Mouse (Mus musculus): Measurements from ENCODE around the gene Prss43. TPM values are rescaled to one million over a fixed set of nuclear protein-coding genes. Genes with fewer than 3 reads are reported as not detected.

Gene Prss43
- total and polyA plus RNA-seq, 3 experiments: not detected

GRCm38 (mm10) chr9:110844206-110844605, 17.7 kb downstream of the Prss43 start, which contains the start of gene Prss46:
Prss46 (plus strand) TSS chr9:110844506.
- Histone ChIP-seq H3K9me3 (replicated peaks; ENCODE audit: insufficient read depth, low read length) (no peaks in the 10 kb centered on the region), H3K27ac (ENCODE audit: control insufficient read depth, low read depth, low read length) (no peak within 1 kb of the TSS), H3K9ac (ENCODE audit: control insufficient read depth, low read depth, low read length, poor library complexity, severe bottlenecking) (no peak within 1 kb of the TSS), H3K36me3 (ENCODE audit: control insufficient read depth in 1 of 2, insufficient read depth in 2 of 2, low read length in 2 of 2) (no peaks in the 10 kb centered on the region), H3K79me2 (ENCODE audit: control insufficient read depth, insufficient read depth, low read length, poor library complexity) (no peaks in the 10 kb centered on the region), H3K27me3 (ENCODE audit: control insufficient read depth in 1 of 2, insufficient read depth in 2 of 2, low read length in 2 of 2) (no peaks in the 10 kb centered on the region), H3K4me1 (ENCODE audit: control insufficient read depth in 1 of 2, insufficient read depth in 2 of 2, low read length in 2 of 2) (no peaks in the 10 kb centered on the region), H3K4me3 (ENCODE audit: control insufficient read depth in 1 of 2, insufficient read depth in 1 of 2, low read depth in 2 of 2, low read length in 2 of 2) (no peak within 1 kb of the TSS)
- no peak for TF ChIP-seq SMC3 (IDR thresholded peaks at IDR 0.05; ENCODE audit: low read depth, low read length)
- TF ChIP-seq POLR2AphosphoS5 (IDR thresholded peaks at IDR 0.05; ENCODE audit: borderline replicate concordance, low read depth, low read length): no peak
- TF ChIP-seq UBTF (IDR thresholded peaks at IDR 0.05; ENCODE audit: borderline replicate concordance, insufficient read depth, low read depth, low read length): no peak
- no peak for TF ChIP-seq SIN3A (IDR thresholded peaks at IDR 0.05; ENCODE audit: low read length)
- no peak for TF ChIP-seq MYB (IDR thresholded peaks at IDR 0.05; ENCODE audit: low read depth, low read length)
- no peak for TF ChIP-seq MAFK (IDR thresholded peaks at IDR 0.05; ENCODE audit: borderline replicate concordance, low read depth, low read length)
- no peak for TF ChIP-seq USF1 (IDR thresholded peaks at IDR 0.05; ENCODE audit: low read depth, low read length)
- TF ChIP-seq ZKSCAN1 (IDR thresholded peaks at IDR 0.05; ENCODE audit: low read depth, low read length): no peak
- TF ChIP-seq RCOR1 (IDR thresholded peaks at IDR 0.05; ENCODE audit: low read depth, low read length): no peak
- TF ChIP-seq ELF1 (IDR thresholded peaks at IDR 0.05; ENCODE audit: low read depth, low read length): no peak
- no peak for TF ChIP-seq TBP (IDR thresholded peaks at IDR 0.05; ENCODE audit: low read depth, low read length)
- TF ChIP-seq GATA1 (IDR thresholded peaks at IDR 0.05; ENCODE audit: low read depth, low read length): no peak
- no peak for TF ChIP-seq CHD2 (IDR thresholded peaks at IDR 0.05; ENCODE audit: low read length)
- no peak for TF ChIP-seq HCFC1 (IDR thresholded peaks at IDR 0.05; ENCODE audit: low read depth, low read length)
- TF ChIP-seq RAD21 (IDR thresholded peaks at IDR 0.05; ENCODE audit: low read depth, low read length): no peak
- TF ChIP-seq E2F4 (IDR thresholded peaks at IDR 0.05; ENCODE audit: borderline replicate concordance, low read depth, low read length): no peak
- no peak for TF ChIP-seq POLR2A (IDR thresholded peaks at IDR 0.05; ENCODE audit: control insufficient read depth in 1 of 2, insufficient read depth in 1 of 2, low read depth in 1 of 2, low read length in 2 of 2, poor library complexity in 1 of 2)
- TF ChIP-seq ZMIZ1 (IDR thresholded peaks at IDR 0.05; ENCODE audit: low read depth, low read length): no peak
- no peak for TF ChIP-seq ZNF384 (IDR thresholded peaks at IDR 0.05; ENCODE audit: low read depth, low read length)
- DNase-seq (ENCODE audit: low read depth, low spot score): no peak

- H3K9me3 ChIP-seq (replicated peaks; ENCODE audit: insufficient read depth, low read length): no peaks in the 10 kb centered on the region
- no peak overlapping the region for H3K9ac ChIP-seq (ENCODE audit: control insufficient read depth, low read depth, low read length, poor library complexity, severe bottlenecking)
- H3K4me3 ChIP-seq (ENCODE audit: control insufficient read depth in 1 of 2, insufficient read depth in 1 of 2, low read depth in 2 of 2, low read length in 2 of 2): no peak overlapping the region
- no peak for TF ChIP-seq NELFE (IDR thresholded peaks at IDR 0.05; ENCODE audit: low read depth, low read length)
- TF ChIP-seq MYB (IDR thresholded peaks at IDR 0.05; ENCODE audit: low read depth, low read length): no peak
- TF ChIP-seq ZMIZ1 (IDR thresholded peaks at IDR 0.05; ENCODE audit: low read depth, low read length): no peak
- TF ChIP-seq GATA1 (IDR thresholded peaks at IDR 0.05; ENCODE audit: low read depth, low read length): no peak
- TF ChIP-seq HCFC1 (IDR thresholded peaks at IDR 0.05; ENCODE audit: low read depth, low read length): no peak
- TF ChIP-seq POLR2AphosphoS2 (IDR thresholded peaks at IDR 0.05; ENCODE audit: low read length): no peak
- no peak for TF ChIP-seq MAZ (IDR thresholded peaks at IDR 0.05; ENCODE audit: low read depth, low read length)
- no peak for TF ChIP-seq POLR2A (IDR thresholded peaks at IDR 0.05; ENCODE audit: control insufficient read depth in 1 of 2, insufficient read depth in 1 of 2, low read depth in 1 of 2, low read length in 2 of 2, poor library complexity in 1 of 2)
- no peak for TF ChIP-seq MXI1 (IDR thresholded peaks at IDR 0.05; ENCODE audit: low read depth, low read length)
- no peak for TF ChIP-seq USF1 (IDR thresholded peaks at IDR 0.05; ENCODE audit: low read depth, low read length)
- TF ChIP-seq RAD21 (IDR thresholded peaks at IDR 0.05; ENCODE audit: low read depth, low read length): no peak
- no peak for TF ChIP-seq TBP (IDR thresholded peaks at IDR 0.05; ENCODE audit: low read depth, low read length)
- TF ChIP-seq USF2 (IDR thresholded peaks at IDR 0.05; ENCODE audit: borderline replicate concordance in 1 of 2, insufficient read depth in 1 of 2, low read depth in 1 of 2, low read length in 2 of 2): no peak
- no peak for TF ChIP-seq EP300 (IDR thresholded peaks at IDR 0.05; ENCODE audit: low read depth in 1 of 2, low read length in 2 of 2)
- no peak for TF ChIP-seq POLR2AphosphoS5 (IDR thresholded peaks at IDR 0.05; ENCODE audit: borderline replicate concordance, low read depth, low read length)
- H3K4me1 ChIP-seq (ENCODE audit: control insufficient read depth in 1 of 2, insufficient read depth in 2 of 2, low read length in 2 of 2): no peaks in the 10 kb centered on the region
- H3K79me2 ChIP-seq (ENCODE audit: control insufficient read depth, insufficient read depth, low read length, poor library complexity): no peaks in the 10 kb centered on the region
- H3K36me3 ChIP-seq (ENCODE audit: control insufficient read depth in 1 of 2, insufficient read depth in 2 of 2, low read length in 2 of 2): no peaks in the 10 kb centered on the region
- no peak for DNase-seq (ENCODE audit: low read depth, low spot score)
- H3K27me3 ChIP-seq (ENCODE audit: control insufficient read depth in 1 of 2, insufficient read depth in 2 of 2, low read length in 2 of 2): no peaks in the 10 kb centered on the region
- H3K27ac ChIP-seq (ENCODE audit: control insufficient read depth, low read depth, low read length): no peak overlapping the region
Measured at GRCm38 (mm10) chr9:110849162-110849561, 22.7 kb downstream of the Prss43 start.
